Mouse (Mus musculus) limb, embryonic 14.5 days (tissue): ENCODE data around the gene Scamp1. TPM values are rescaled to one million over a fixed set of nuclear protein-coding genes. Genes with fewer than 3 reads are reported as not detected.

Experiments
- ATAC-seq: fragments of 200-750 bp; cut with Nextera tagmentation; 2 replicates; pipeline ENCODE4 v1.8.0; 2017; ENCODE audit warnings: low read depth, moderate number of reproducible peaks, moderate TSS enrichment; ENCODE audit not compliant: low FRiP score
- DNase-seq: peaks from one replicate; pipeline ENCODE4 v3.0.0-alpha.2; 2015; ENCODE audit warnings: low spot score
- H3K27ac ChIP-seq: fragments of 300-500 bp; sonication (generic); replicated peaks from 2 replicates; pipeline ENCODE4 v1.5.1; 2014; ENCODE audit warnings: low read depth, mild to moderate bottlenecking, low read length, moderate library complexity, mixed read lengths
- H3K27me3 ChIP-seq: fragments of 300-500 bp; sonication (generic); 2 replicates; pipeline ENCODE4 v1.6.1; 2014; ENCODE audit warnings: low read length, mixed read lengths; ENCODE audit not compliant: control insufficient read depth, insufficient read depth
- H3K36me3 ChIP-seq: fragments of 300-500 bp; sonication (generic); 2 replicates; pipeline ENCODE4 v1.6.1; 2014; ENCODE audit warnings: mild to moderate bottlenecking, low read length, moderate library complexity, mixed read lengths; ENCODE audit not compliant: control insufficient read depth, insufficient read depth
- H3K4me1 ChIP-seq: fragments of 300-500 bp; sonication (generic); 2 replicates; pipeline ENCODE4 v1.6.1; 2014; ENCODE audit warnings: antibody characterized with exemption, low read length, mixed read lengths; ENCODE audit not compliant: control insufficient read depth, insufficient read depth
- H3K4me2 ChIP-seq: fragments of 300-500 bp; sonication (generic); replicated peaks from 2 replicates; pipeline ENCODE4 v1.6.1; 2014; ENCODE audit warnings: low read depth, mild to moderate bottlenecking, low read length, moderate library complexity; ENCODE audit not compliant: severe bottlenecking
- H3K4me3 ChIP-seq: fragments of 300-500 bp; sonication (generic); replicated peaks from 2 replicates; pipeline ENCODE4 v1.5.1; 2014; ENCODE audit warnings: low read length
- H3K9ac ChIP-seq: fragments of 300-500 bp; sonication (generic); 2 replicates; pipeline ENCODE4 v1.6.1; 2014; ENCODE audit warnings: mild to moderate bottlenecking, low read depth, low read length, moderate library complexity; ENCODE audit not compliant: severe bottlenecking
- H3K9me3 ChIP-seq: fragments of 300-500 bp; sonication (generic); 2 replicates; pipeline ENCODE4 v1.6.1; 2016; ENCODE audit warnings: low read length; ENCODE audit not compliant: control insufficient read depth
- POLR2A ChIP-seq: fragments of 200-500 bp; IDR thresholded peaks from 2 replicates; pipeline ENCODE4 v1.8.0; 2012; ENCODE audit warnings: inconsistent platforms, mild to moderate bottlenecking, moderate library complexity, borderline replicate concordance; ENCODE audit not compliant: insufficient read depth, insufficient read length; ENCODE audit errors: extremely low read depth
- WGBS: fragments of 180-500 bp; shearing (Covaris S2); extraction: QIAGEN DNeasy Blood & Tissue Kit; methylation state at CpG from one replicate; pipeline ENCODE4 v1.1.7; 2014; 5-methylcytosine and 5-hydroxymethylcytosine counted together
- polyA plus RNA-seq, 2 experiments: library from polyadenylated mRNA; depleted of rRNA in 1 of 2; stranded (reverse) in 1 of 2; unstranded in 1 of 2; fragments of >200 nt; fragmentation: Nextera tagmentation in 1 of 2; extraction: Ambion mirVana in 1 of 2; gene quantifications; 2 replicates each; pipeline versions ENCODE4 v1.2.1 to v1.2.3; 2012 to 2014

The Scamp1 gene
- polyA plus RNA-seq, 2 experiments = 19.5 to 26.1 TPM

DNA sequence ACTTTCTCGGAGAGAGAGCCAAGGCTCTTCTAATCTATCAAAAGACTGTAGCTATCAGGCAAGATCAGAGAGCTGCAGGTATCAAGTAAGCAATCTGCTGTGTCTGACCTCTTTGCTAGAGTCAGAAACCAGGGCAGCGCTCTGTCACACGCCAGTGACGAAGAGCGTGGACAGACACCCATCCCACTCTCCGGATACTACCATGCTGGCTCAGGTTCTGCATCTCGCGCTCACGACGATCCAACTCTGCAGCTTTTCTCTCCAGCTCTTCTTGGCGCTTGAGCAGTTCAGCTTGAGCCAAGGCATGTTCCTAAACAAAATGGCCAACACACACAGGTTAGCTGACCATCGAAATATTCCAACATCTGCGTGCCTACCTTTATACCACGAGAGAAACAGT, 53.8 kb downstream of the Scamp1 start:
- Histone ChIP-seq H3K4me3 (no peak overlapping the region), H3K4me2 (no peak overlapping the region), H3K4me1 (no peaks in the 10 kb centered on the region), H3K36me3 (peaks cover 32% of the 10 kb centered on the region), H3K9me3 (no peaks in the 10 kb centered on the region), H3K27me3 (no peaks in the 10 kb centered on the region), H3K9ac (no peak overlapping the region), H3K27ac (no peak overlapping the region)
- ATAC-seq (no peak), DNase-seq (no peak)
- no peak for TF ChIP-seq POLR2A
- 93% methylated on average over 14 of the region's 14 CpGs for WGBS

DNA sequence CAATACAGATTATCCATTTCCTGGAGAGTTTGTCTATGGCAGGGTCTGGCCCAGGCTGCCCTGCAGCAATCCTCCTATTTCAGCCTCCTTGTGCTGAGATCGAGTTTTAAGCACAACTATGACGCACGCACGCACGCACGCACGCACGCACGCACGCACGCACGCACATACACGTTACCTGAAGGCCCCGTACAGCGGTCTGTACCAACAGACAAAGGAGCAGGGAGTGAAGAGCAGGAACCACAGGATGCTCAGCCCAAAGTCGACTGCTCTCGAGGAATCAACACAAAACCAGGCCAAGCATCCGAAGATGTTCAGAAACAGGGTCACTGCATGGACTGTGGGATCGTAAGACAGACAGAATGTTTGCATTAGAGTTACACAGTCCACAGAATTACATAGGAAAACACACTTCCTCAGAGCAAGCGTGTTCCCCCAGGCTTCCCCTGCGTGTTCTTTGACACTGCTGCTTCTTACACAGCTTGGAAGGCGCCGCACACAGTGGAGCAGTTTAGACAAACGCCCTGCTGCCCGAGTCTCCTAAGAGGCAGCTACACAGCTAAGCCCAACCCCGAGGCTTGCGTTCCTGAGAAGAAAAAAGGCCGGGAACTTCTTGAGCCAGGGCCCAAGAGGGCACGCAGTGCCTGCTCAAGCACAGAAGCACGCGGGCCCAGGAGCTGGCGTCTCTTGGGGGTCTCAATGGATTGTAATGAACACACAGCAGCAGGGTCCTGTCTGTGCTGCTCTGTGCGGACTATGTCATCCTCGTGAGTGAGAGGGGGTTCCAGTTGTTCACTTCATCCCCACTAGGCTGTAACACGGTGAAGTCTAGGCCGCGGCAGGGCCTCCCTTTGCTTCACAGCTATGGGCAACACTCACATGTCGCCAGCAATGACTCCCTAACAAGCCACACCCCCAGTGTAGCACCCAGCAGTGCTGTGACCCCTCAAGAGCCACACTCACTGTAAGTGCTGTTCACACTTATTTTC, 60.6 kb downstream of the Scamp1 start:
- peaks cover 36% of the 10 kb centered on the region for H3K36me3 ChIP-seq
- H3K27ac ChIP-seq = no peak overlapping the region
- ATAC-seq (no peak), DNase-seq (no peak)
- H3K9me3 ChIP-seq = no peaks in the 10 kb centered on the region
- H3K9ac ChIP-seq = no peak overlapping the region
- H3K4me3 ChIP-seq = no peak overlapping the region
- H3K27me3 ChIP-seq = no peaks in the 10 kb centered on the region
- H3K4me1 ChIP-seq = no peaks in the 10 kb centered on the region
- TF ChIP-seq POLR2A = no peak
- WGBS = 95% methylated on average over 38 of the region's 38 CpGs
- no peak overlapping the region for H3K4me2 ChIP-seq

DNA sequence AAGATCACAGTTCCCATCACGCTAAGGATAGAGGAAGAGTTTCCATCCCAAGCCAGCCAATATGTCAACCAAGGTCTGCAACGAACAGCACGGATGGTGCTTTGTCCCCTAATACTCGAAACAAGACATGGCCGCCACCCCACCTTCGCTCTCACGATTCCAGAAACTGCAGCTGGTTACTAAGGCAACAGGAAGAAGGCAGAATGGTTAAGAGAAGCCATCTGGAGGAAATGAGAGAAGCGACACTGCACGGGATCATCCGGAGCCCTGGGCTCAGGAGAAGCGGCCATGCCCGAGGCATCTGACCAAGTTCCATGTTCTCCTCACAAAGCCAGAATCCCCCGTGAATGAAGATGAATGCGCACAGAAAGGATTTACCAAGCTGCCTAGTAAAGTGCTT, 62.0 kb downstream of the Scamp1 start:
- no peak for DNase-seq
- no peak overlapping the region for H3K27ac ChIP-seq
- no peak overlapping the region for H3K4me3 ChIP-seq
- no peak overlapping the region for H3K9ac ChIP-seq
- H3K4me1 ChIP-seq = no peaks in the 10 kb centered on the region
- H3K9me3 ChIP-seq = no peaks in the 10 kb centered on the region
- no peak overlapping the region for H3K4me2 ChIP-seq
- H3K36me3 ChIP-seq = peaks cover 31% of the 10 kb centered on the region
- ATAC-seq = no peak
- 60% methylated on average over 14 of the region's 14 CpGs for WGBS
- no peak for TF ChIP-seq POLR2A
- no peaks in the 10 kb centered on the region for H3K27me3 ChIP-seq

DNA sequence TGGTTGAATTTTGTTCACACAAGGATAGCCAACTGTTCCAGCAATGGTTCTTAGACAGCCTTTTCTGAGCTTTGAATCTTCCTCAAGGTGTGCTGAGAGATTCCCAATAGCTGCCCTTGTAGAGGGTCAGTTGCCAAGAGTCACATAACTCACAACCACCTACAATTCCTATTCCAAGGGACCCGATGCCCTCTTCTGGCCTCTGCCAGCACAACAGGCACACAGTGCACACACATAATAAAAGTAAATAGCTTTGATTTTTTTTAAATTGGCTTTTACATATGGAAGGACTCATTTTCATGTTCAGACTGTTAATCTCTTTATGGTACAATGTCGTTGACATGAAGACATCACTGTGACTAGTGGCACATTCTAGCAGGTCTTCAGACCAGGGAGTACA, 72.9 kb downstream of the Scamp1 start:
- WGBS = 82% methylated on average over 2 of the region's 2 CpGs
- Histone ChIP-seq H3K4me1 (no peaks in the 10 kb centered on the region), H3K36me3 (peaks cover 23% of the 10 kb centered on the region), H3K27ac (no peak overlapping the region), H3K27me3 (no peaks in the 10 kb centered on the region), H3K9me3 (peaks cover 4% of the 10 kb centered on the region; the same call in 1 of the 2 replicates), H3K4me2 (no peak overlapping the region), H3K4me3 (no peak overlapping the region), H3K9ac (no peak overlapping the region)
- DNase-seq = no peak
- ATAC-seq = no peak
- no peak for TF ChIP-seq POLR2A

DNA sequence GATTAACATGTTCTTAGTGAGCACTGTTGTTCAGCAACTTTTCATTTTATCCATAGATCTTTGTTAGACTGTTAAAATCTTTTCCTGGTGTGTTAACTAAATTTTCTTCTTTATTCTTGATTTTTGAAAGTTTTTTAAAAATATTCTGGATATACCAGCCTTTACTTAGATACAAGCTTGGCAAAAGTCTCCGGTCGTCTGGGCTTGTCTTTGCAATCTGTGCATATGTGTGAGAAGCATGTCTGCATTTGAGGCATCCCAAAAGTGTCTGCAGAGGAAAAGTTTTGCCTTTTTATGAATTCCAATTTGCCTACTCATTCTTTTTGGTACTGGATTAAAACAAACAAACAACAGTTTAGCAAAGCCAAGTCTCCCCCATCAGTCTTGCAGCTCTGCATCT, 73.5 kb downstream of the Scamp1 start:
- Histone ChIP-seq H3K4me3 (no peak overlapping the region), H3K4me1 (no peaks in the 10 kb centered on the region), H3K27ac (no peak overlapping the region), H3K4me2 (no peak overlapping the region), H3K9ac (no peak overlapping the region), H3K9me3 (peaks cover 4% of the 10 kb centered on the region; the same call in 1 of the 2 replicates), H3K36me3 (peaks cover 24% of the 10 kb centered on the region), H3K27me3 (no peaks in the 10 kb centered on the region)
- no peak for ATAC-seq
- WGBS = 95% methylated on average over 2 of the region's 2 CpGs
- no peak for TF ChIP-seq POLR2A
- DNase-seq = no peak
